Mouse (Mus musculus) ES-E14 (cell line): Measurements from ENCODE around the gene Fam193b.

ENCODE experiments used
- CHD2 ChIP-seq: IDR thresholded peaks from 2 replicates; pipeline ENCODE4 v1.6.1; 2014; ENCODE audit warnings: mild to moderate bottlenecking, low read depth, low read length, inconsistent platforms
- MAFK ChIP-seq: IDR thresholded peaks from 2 replicates; pipeline ENCODE4 v1.6.1; 2014; ENCODE audit warnings: mild to moderate bottlenecking, low read depth, low read length, inconsistent platforms; ENCODE audit not compliant: insufficient read depth
- ZC3H11A ChIP-seq: IDR thresholded peaks from 2 replicates; pipeline ENCODE4 v1.6.1; 2012; ENCODE audit warnings: low read depth, mild to moderate bottlenecking, inconsistent platforms, low read length, borderline replicate concordance

GRCm38 (mm10) chr13:55557499-55557898 is 13.4 kb downstream of the Fam193b start:
- TF ChIP-seq CHD2 (no peak), ZC3H11A (no peak), MAFK (no peak)
